Mouse (Mus musculus): ENCODE measurements around the gene Bptf. TPM values are rescaled to one million over a fixed set of nuclear protein-coding genes. Genes with fewer than 3 reads are reported as not detected.

Gene Bptf
- polyA plus RNA-seq (2012; rRNA removed), result 58.4 and 66.1 TPM in 2 replicates

DNA sequence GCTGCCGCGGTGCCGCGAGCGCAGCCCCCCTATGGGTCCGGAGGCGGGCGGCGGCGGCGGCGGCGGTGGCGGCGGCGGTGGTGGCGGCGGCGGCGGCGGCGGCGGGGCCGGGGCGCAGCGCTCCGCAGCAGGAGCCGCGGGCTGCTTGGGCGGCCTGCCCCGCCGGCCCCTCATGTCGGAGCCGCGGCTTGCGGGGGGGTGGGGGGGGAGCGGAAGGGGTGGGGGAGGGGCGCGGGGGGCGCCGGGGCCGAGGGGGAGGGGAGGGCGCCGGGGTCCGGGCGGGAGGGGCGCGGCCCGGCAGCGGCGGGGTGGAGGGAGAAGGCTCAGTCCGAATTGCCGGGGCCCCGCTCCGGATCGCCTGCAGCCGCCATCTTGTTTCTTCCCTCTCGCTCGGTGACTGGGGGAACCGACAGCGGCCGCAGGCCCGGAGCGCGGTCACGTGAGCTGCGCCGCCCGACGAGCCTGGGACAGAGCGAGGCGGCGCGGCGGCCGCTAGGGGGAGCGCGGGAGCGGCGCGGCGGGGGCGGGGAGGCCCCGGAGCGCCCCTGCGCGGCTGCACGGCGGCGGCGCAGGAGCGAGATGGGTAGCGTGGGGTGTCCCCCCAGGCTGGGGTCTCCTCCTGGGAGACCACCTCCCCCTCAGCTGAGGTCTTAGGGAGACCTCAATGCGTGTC, at the start of gene Bptf:
Gene Bptf, minus strand, starts transcription at position 379 of the 673 bp plus-strand sequence.
- H3K27me3 ChIP-seq (ENCODE audit: control insufficient read depth, insufficient read depth, low read length), result no peaks in the 10 kb centered on the region
- WGBS, result under 1% methylated on average over 74 of the region's 94 CpGs
- DNase-seq, result peak; percentile 88
- H3K4me3 ChIP-seq (ENCODE audit: control insufficient read depth, insufficient read depth, low read length), result peak within 1 kb of the TSS; percentile 60
- TF ChIP-seq POLR2A (IDR thresholded peaks at IDR 0.05; ENCODE audit: control insufficient read depth, extremely low read depth, insufficient read depth, low read length, poor library complexity) (no peak), CTCF (IDR thresholded peaks at IDR 0.05; ENCODE audit: borderline replicate concordance, control insufficient read depth, extremely low read depth, insufficient read depth, low read length, poor library complexity) (peak; percentile 99)
- no peaks in the 10 kb centered on the region for H3K36me3 ChIP-seq (ENCODE audit: control insufficient read depth, insufficient read depth, low read length)
- peaks cover 7% of the 10 kb centered on the region for H3K4me1 ChIP-seq (replicated peaks; ENCODE audit: control insufficient read depth, insufficient read depth, low read length)
- peak within 1 kb of the TSS; percentile 80 for H3K27ac ChIP-seq (ENCODE audit: control insufficient read depth, insufficient read depth, low read length)

DNA sequence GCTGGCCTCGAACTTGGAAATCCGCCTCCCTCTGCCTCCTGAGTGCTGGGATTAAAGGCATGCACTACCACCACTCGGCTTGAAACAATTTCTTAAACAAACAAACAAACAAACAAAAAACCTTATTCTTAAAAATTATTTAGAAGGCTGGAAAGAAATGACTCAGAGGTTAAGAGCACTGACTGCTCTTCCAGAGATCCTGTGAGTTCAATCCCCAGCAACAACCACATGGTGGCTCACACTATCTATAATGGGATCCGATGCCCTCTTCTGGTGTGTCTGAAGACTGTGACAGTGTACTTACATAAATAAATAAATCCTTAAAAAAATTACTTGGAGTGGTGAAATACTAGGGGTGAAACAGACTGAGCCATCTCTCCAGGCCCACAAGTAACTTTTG, 29.3 kb upstream of the Bptf start:
- 80% methylated on average over 4 of the region's 4 CpGs for WGBS
- Histone ChIP-seq H3K4me3 (ENCODE audit: control insufficient read depth, insufficient read depth, low read length) (no peak overlapping the region), H3K27ac (ENCODE audit: control insufficient read depth, insufficient read depth, low read length) (no peak overlapping the region), H3K4me1 (replicated peaks; ENCODE audit: control insufficient read depth, insufficient read depth, low read length) (no peaks in the 10 kb centered on the region), H3K36me3 (ENCODE audit: control insufficient read depth, insufficient read depth, low read length) (peaks cover 2% of the 10 kb centered on the region; the same call in 1 of the 2 replicates), H3K27me3 (ENCODE audit: control insufficient read depth, insufficient read depth, low read length) (no peaks in the 10 kb centered on the region)
- no peak for TF ChIP-seq POLR2A (IDR thresholded peaks at IDR 0.05; ENCODE audit: control insufficient read depth, extremely low read depth, insufficient read depth, low read length, poor library complexity)
- no peak for TF ChIP-seq CTCF (IDR thresholded peaks at IDR 0.05; ENCODE audit: borderline replicate concordance, control insufficient read depth, extremely low read depth, insufficient read depth, low read length, poor library complexity)
- DNase-seq, result no peak

DNA sequence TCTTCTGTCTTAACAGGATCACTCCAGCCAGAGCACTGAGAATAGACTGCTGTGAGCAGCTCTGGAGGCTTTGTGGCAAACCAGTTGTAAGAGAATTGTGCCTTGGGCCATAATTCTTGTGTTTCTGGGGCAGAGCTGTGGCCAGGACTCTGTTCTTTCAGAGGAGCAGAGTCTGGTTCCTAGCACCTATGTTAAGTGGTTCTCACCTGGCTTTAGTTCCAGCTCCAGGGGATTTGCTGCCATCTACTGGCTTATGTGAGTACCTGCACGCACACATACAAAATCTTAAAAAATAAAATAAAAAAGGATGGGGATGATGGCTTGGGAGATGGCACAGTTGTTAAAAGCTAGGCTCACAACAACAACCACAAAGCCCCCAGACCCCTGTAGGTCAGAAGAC, 27.1 kb upstream of the Bptf start:
- 60% methylated on average over 1 of the region's 1 CpGs for WGBS
- peak; percentile 18 for DNase-seq
- Histone ChIP-seq H3K27me3 (ENCODE audit: control insufficient read depth, insufficient read depth, low read length) (no peaks in the 10 kb centered on the region), H3K27ac (ENCODE audit: control insufficient read depth, insufficient read depth, low read length) (no peak overlapping the region), H3K36me3 (ENCODE audit: control insufficient read depth, insufficient read depth, low read length) (no peaks in the 10 kb centered on the region), H3K4me1 (replicated peaks; ENCODE audit: control insufficient read depth, insufficient read depth, low read length) (no peaks in the 10 kb centered on the region), H3K4me3 (ENCODE audit: control insufficient read depth, insufficient read depth, low read length) (no peak overlapping the region)
- TF ChIP-seq POLR2A (IDR thresholded peaks at IDR 0.05; ENCODE audit: control insufficient read depth, extremely low read depth, insufficient read depth, low read length, poor library complexity), result no peak
- no peak for TF ChIP-seq CTCF (IDR thresholded peaks at IDR 0.05; ENCODE audit: borderline replicate concordance, control insufficient read depth, extremely low read depth, insufficient read depth, low read length, poor library complexity)

DNA sequence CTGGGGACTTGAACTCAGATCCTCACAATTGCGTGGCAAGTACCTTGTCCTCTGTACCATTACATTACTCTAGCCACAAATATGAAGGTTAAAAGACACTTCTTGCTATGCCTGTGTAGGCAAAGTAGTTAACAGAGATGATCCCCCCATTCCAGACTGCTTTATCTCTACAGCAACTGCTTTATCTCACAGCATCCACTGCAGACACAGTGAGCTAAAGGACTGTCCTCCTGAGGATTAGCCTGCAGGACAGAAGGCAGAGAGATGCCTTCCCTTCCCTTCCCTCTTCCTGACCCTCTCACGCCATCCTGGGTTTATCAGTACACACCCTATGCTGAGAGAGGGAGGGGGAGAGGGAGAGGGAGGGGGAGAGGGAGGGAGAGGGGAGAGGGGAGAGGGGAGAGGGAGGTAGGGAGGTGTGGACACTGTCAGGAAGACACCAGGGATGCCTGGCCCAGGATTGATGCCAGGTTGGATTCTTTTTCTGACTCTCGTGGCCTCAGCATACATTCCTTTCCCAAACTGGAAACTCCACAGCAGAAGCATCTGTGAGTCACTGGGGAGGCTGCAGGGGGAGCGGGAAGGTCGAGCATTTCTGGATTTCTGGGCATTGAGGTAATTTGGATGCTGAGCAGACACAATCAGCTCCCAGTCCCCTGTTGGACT, 25.2 kb upstream of the Bptf start:
- Histone ChIP-seq H3K4me1 (replicated peaks; ENCODE audit: control insufficient read depth, insufficient read depth, low read length) (no peaks in the 10 kb centered on the region), H3K36me3 (ENCODE audit: control insufficient read depth, insufficient read depth, low read length) (no peaks in the 10 kb centered on the region), H3K4me3 (ENCODE audit: control insufficient read depth, insufficient read depth, low read length) (no peak overlapping the region), H3K27me3 (ENCODE audit: control insufficient read depth, insufficient read depth, low read length) (no peaks in the 10 kb centered on the region), H3K27ac (ENCODE audit: control insufficient read depth, insufficient read depth, low read length) (no peak overlapping the region)
- WGBS, result 79% methylated on average over 5 of the region's 5 CpGs
- no peak for DNase-seq
- TF ChIP-seq POLR2A (IDR thresholded peaks at IDR 0.05; ENCODE audit: control insufficient read depth, extremely low read depth, insufficient read depth, low read length, poor library complexity) (no peak), CTCF (IDR thresholded peaks at IDR 0.05; ENCODE audit: borderline replicate concordance, control insufficient read depth, extremely low read depth, insufficient read depth, low read length, poor library complexity) (no peak)

DNA sequence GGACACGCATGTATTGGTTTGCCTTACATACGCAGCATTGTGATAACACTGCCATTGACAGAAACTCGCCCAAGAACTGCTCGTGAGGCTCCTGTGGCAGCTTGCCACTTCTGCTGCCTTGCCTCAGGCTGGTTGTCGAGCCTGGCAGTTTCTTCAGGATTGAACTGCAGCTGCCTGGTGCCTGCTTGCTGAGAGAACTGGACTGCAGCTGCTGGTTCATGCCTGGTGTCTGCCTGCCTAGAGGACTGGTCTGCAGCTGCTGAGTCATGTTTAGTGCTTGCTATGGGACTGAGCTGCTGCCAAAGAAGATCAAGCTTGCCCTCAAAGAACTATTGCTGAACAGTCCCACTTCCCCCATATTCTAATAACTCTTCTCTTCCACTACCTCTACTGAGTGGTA, 23.4 kb upstream of the Bptf start:
- TF ChIP-seq POLR2A (IDR thresholded peaks at IDR 0.05; ENCODE audit: control insufficient read depth, extremely low read depth, insufficient read depth, low read length, poor library complexity) (no peak), CTCF (IDR thresholded peaks at IDR 0.05; ENCODE audit: borderline replicate concordance, control insufficient read depth, extremely low read depth, insufficient read depth, low read length, poor library complexity) (no peak)
- no peaks in the 10 kb centered on the region for H3K27me3 ChIP-seq (ENCODE audit: control insufficient read depth, insufficient read depth, low read length)
- no peaks in the 10 kb centered on the region for H3K4me1 ChIP-seq (replicated peaks; ENCODE audit: control insufficient read depth, insufficient read depth, low read length)
- H3K27ac ChIP-seq (ENCODE audit: control insufficient read depth, insufficient read depth, low read length), result no peak overlapping the region
- 97% methylated on average over 5 of the region's 5 CpGs for WGBS
- no peak for DNase-seq
- no peak overlapping the region for H3K4me3 ChIP-seq (ENCODE audit: control insufficient read depth, insufficient read depth, low read length)
- H3K36me3 ChIP-seq (ENCODE audit: control insufficient read depth, insufficient read depth, low read length), result no peaks in the 10 kb centered on the region

DNA sequence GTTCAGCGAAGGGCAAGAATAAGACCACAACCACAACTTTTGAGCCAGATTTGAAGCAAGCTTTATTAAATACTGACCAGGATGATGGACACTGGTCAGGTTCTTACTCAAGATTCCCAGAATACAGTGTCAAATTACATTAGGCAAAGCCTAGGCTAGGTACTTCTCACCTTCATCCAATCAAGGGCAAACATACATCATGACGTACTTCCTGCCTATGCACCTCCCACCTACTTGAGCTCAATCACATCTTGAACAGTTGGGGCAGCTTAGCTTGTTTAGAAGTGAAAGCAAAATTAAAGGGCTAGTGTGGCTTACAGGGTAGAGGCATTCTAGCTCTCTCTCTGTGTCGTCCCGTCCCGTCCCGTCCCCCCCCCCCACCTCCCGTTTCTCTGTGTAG, 22.5 kb upstream of the Bptf start:
- Histone ChIP-seq H3K27me3 (ENCODE audit: control insufficient read depth, insufficient read depth, low read length) (no peaks in the 10 kb centered on the region), H3K27ac (ENCODE audit: control insufficient read depth, insufficient read depth, low read length) (no peak overlapping the region), H3K4me3 (ENCODE audit: control insufficient read depth, insufficient read depth, low read length) (no peak overlapping the region), H3K36me3 (ENCODE audit: control insufficient read depth, insufficient read depth, low read length) (no peaks in the 10 kb centered on the region), H3K4me1 (replicated peaks; ENCODE audit: control insufficient read depth, insufficient read depth, low read length) (no peaks in the 10 kb centered on the region)
- no peak for DNase-seq
- TF ChIP-seq CTCF (IDR thresholded peaks at IDR 0.05; ENCODE audit: borderline replicate concordance, control insufficient read depth, extremely low read depth, insufficient read depth, low read length, poor library complexity) (no peak), POLR2A (IDR thresholded peaks at IDR 0.05; ENCODE audit: control insufficient read depth, extremely low read depth, insufficient read depth, low read length, poor library complexity) (no peak)
- 89% methylated on average over 7 of the region's 7 CpGs for WGBS
